Mouse (Mus musculus): Measurements from ENCODE around the gene Miip.

The Miip gene

GRCm38 (mm10) chr4:147868450-147869031, at the start of gene Miip, which contains the start of gene Fv1:
Miip (minus strand) TSS chr4:147868816.
Fv1 (plus strand) TSS chr4:147868979.
- peak; percentile 99 for DNase-seq (ENCODE audit: low read depth, low spot score)

- no peak for DNase-seq (ENCODE audit: low read depth, low spot score)
Observed at GRCm38 (mm10) chr4:147909486-147909885, 40.9 kb upstream of the Miip start.

GRCm38 (mm10) chr4:147906230-147906629, 37.6 kb upstream of the Miip start:
- DNase-seq (ENCODE audit: low read depth, low spot score) = no peak

GRCm38 (mm10) chr4:147905090-147905659, 36.6 kb upstream of the Miip start:
- DNase-seq (ENCODE audit: low read depth, low spot score) = no peak

DNA sequence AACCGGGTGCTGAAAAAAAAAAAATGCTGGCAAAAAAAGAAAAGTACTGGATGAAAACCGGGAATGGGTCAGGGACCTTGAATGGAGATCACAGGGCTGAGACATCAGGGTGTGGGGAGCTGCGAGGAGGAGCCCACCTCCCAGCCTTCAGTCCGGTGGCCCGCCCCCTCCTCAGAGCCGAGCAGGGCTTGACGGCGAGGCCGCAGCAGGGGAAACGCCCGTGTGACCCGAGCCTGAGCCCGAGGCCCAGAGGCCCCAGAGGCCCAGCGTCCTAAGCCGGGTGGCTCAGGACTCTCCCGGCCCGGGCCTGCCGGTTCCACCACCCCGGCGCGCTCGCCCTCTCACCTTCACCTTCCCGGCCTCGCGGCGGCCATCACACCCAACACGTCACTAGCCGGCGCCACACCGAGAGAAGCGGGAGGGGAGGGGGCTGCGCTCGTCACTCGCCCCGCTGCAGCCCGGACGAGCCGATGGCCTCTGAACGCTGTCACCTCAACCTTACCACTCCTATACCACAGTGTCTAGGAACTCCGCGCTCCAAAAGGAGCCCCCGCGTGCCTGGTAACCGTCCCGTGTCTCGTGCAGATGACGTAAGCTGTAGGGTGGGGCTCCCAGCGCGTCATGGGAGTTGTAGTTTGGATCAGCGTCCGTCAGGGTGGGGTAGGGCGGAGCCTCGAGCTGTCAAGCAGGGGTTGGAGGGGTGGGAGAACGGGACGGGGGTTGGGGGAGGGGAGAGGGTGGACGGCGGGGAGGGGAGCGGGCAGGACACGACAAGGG, 35.9 kb upstream of the Miip start, which contains the start of gene Mfn2:
Gene Mfn2, minus strand, starts transcription at position 392 of the 777 bp plus-strand sequence.
- peak; percentile 87 for DNase-seq (ENCODE audit: low read depth, low spot score)

GRCm38 (mm10) chr4:147903601-147904000, 35.0 kb upstream of the Miip start:
- no peak for DNase-seq (ENCODE audit: low read depth, low spot score)

- DNase-seq (ENCODE audit: low read depth, low spot score) = no peak
Observed at GRCm38 (mm10) chr4:147902906-147903500, 34.4 kb upstream of the Miip start.

- no peak for DNase-seq (ENCODE audit: low read depth, low spot score)
Observed at GRCm38 (mm10) chr4:147900452-147900851, 31.8 kb upstream of the Miip start.

DNA sequence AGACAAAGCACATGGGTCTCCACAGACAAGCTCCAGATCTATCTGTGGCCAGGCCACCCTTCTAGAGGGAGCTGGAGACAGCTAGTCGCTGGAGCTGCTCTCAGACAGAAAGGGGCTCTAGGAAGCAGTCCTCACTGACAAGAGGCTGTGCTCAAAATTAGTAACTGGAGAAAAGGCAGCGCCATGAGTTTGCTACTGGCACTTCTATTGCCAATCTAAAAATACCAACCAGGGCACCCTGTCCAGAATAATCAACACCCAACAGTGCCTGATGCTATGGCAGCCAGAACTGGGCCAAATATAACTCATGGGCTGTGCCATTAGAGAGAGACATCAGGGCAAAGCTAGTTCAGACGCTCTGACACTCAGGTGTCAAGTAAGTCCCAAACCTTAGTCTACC, 28.7 kb upstream of the Miip start:
- DNase-seq (ENCODE audit: low read depth, low spot score) = peak; percentile 59

DNA sequence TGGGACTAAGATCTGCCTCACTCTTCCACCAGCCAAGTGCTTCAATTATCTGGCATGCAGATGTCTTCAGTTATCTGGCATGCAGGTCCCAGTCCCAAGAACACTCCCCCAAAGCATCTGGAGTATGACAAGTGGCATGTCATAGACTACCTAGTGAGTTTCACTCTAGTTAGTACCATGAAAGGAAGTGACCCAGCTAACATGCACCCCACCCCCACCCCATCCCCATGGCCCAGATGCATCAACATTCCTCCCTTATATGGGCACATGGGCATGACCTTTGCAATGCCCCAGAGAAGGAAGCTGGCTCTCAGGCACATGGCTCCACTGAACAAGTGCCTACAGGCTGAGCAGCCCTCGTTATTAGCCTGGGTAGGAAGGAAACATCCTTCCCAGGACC, 27.8 kb upstream of the Miip start:
- DNase-seq (ENCODE audit: low read depth, low spot score) = no peak

GRCm38 (mm10) chr4:147895815-147896330, 27.3 kb upstream of the Miip start:
- DNase-seq (ENCODE audit: low read depth, low spot score) = no peak

DNA sequence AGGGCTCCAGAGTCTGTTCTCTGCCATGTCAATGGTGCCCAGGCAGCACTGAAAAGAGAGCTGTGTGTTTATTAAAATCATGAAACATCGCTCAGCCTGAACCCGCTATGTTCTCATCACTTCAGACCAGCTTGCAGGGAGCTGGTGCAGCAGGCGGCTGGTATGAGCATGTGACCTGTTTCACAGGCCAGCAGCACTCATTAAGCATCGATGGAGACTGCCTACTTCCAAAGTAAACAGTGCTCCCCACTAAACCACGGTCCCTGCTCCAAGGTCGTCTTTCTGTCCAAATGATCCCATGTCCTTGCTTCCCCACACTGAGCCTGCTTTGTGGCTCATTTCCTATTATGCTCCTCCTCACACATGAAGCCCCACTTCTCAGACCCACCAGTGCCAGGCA, 21.7 kb upstream of the Miip start:
- DNase-seq (ENCODE audit: low read depth, low spot score) = no peak

DNA sequence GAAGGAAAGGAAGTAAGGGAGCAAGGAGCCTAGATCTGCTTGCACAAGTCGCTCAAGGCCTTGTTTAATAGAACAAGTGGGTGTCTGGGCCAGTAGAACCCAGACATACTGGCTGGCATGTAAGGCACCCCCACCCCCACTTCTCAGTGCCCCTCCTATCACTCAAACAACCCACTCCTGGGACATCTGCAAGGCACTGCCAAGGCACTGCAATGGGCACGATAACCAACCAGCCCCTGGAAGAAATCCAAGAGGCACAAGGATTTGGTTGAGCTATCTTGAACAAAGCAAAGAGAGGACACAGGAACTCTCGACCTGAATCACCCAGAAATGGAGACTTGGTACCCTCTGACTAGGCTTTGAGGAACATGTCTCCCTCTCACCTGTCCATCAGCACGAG, 19.6 kb upstream of the Miip start:
- no peak for DNase-seq (ENCODE audit: low read depth, low spot score)

DNA sequence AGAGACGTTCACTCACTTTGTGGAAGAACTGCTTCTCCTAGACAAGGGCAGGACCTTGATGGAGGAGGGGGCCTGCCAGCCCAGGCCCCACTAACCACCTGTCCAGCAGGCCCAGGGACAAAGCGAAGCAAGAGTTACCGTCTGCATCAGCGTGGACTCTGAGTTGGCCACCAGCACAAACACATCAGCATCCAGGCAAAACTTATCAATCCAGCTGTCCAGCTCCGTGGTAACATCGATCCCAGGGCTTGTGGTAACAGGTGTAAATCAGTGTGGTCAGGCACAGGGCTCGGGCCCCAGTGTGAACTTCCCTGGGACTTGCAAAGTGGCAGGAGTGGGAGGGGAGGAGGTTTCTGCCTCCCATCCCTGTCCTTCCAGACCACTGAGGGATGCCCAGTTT, 18.7 kb upstream of the Miip start:
- no peak for DNase-seq (ENCODE audit: low read depth, low spot score)

DNA sequence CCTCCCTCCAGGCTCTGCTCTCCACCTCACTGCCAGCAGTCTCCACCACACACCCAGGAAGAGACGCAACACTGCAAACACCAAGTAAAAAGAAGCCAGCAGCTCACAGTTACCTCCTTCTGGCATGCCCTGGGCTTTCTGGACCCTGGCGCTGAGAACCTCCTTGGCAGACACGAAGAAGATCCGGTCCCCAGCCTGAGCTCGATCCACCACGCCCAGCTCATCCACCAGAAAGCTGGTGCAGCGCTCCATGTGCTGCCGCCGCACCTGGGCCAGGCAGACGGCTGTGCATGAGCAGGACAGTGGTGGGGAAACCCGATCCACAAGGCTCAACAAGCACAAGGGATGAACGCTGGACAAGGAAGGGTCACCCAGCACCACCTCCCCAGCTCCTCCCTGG, 17.5 kb upstream of the Miip start:
- DNase-seq (ENCODE audit: low read depth, low spot score) = no peak

- DNase-seq (ENCODE audit: low read depth, low spot score) = no peak
Observed at GRCm38 (mm10) chr4:147884138-147884537, 15.5 kb upstream of the Miip start.

- DNase-seq (ENCODE audit: low read depth, low spot score) = no peak
Observed at GRCm38 (mm10) chr4:147883041-147883440, 14.4 kb upstream of the Miip start.

DNA sequence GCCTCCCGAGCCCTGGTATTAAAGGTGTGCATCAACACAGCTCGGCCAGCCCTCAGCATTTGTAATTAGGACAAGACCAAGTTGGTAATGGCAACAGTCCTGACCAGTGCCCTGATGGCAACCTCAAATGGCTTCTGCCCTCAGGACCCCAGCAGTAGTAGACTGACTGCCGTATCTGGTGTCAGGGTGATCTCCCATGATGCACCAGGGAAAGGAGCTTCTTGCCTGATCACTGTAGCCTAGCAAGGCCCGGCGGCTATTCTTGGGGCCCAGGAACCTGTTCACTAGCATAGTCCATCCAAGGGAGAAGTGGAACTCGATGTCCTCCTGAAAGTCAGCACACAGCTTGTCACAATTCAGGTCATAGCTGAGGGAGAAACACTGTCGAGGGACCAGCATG, 13.2 kb upstream of the Miip start:
- DNase-seq (ENCODE audit: low read depth, low spot score) = no peak

GRCm38 (mm10) chr4:147879865-147880264, 11.2 kb upstream of the Miip start:
- no peak for DNase-seq (ENCODE audit: low read depth, low spot score)

GRCm38 (mm10) chr4:147879456-147879855, 10.8 kb upstream of the Miip start:
- DNase-seq (ENCODE audit: low read depth, low spot score) = no peak

DNA sequence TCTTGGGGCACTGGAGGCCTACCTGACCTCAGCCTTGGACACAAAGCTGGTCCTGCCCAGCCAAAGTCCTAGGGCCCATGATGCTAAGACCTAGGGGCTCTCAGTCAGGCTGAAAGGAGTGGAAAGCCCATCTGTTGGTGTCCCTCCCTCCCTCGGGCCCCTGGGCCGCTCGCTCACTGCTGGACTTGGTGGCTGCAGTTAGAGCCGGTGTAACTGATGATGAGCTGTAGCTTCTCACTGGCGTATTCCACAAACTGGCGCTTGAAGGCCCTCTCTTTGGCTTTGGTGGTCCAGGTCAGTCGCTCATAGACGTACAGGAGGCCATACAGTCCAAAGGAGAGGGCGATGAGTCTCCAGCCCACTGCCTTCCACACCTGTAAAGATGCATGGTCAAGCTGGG, 9.9 kb upstream of the Miip start:
- no peak for DNase-seq (ENCODE audit: low read depth, low spot score)

DNA sequence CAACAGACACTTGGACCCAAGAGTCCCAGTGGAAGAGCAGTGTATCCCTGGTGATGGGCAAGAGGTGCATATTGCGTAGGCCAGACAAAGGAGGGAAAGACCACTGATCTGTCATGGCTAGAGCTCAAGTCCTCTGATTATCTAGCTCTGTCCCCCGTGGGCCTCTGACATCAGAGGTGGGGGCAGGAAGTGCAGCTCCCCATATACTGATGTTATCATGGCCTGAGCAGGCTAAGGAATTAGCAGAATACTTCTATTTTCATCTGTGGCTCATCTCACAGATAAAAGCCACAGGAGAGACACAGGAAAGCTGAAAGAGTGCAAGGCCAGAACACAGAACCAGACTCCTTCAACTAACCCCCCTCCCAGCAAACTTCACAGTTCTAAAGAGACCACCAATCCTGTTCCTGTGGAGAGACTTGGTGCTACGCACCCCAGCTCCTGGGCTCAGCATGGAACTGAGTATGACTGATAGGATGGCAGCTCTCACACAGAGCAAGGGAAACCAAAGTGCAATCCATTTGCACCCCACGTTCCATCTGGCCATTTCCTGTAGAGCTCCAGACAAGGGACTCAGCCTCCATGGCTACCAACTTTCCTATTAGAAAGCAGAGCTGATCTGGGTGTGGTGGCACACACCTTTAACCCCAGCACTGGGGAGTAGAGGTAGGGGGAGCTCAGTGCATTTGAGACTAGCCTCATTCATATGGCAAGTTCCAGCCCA, 7.4 kb upstream of the Miip start:
- no peak for DNase-seq (ENCODE audit: low read depth, low spot score)

Measured in telencephalon, adult 2 months (tissue).